Mouse (Mus musculus) heart, adult 2 months (tissue): ENCODE results near the gene Krtcap2. TPM values are rescaled to one million over a fixed set of nuclear protein-coding genes. Genes with fewer than 3 reads are reported as not detected.
A peak's percentile ranks its signal among the peaks of the same experiment; 100 is the strongest.

Experiments
- DNase-seq, 2 experiments: peaks; one replicate each; pipeline ENCODE4 v3.0.0; 2021
- H3K27ac ChIP-seq: fragments of 200-600 bp; 2 replicates; pipeline ENCODE4 v1.8.1; 2022
- H3K27me3 ChIP-seq: fragments of 200-500 bp; 2 replicates; pipeline ENCODE4 v1.6.1; 2012; ENCODE audit warnings: mild to moderate bottlenecking, low read length, inconsistent platforms, mixed read lengths; ENCODE audit not compliant: control insufficient read depth, insufficient read depth
- H3K36me3 ChIP-seq: fragments of 200-500 bp; 2 replicates; pipeline ENCODE4 v1.6.1; 2012; ENCODE audit warnings: low read length, inconsistent platforms; ENCODE audit not compliant: control insufficient read depth, insufficient read depth
- H3K4me1 ChIP-seq: fragments of 200-500 bp; 2 replicates; pipeline ENCODE4 v1.6.1; 2011; ENCODE audit warnings: low read length; ENCODE audit not compliant: control insufficient read depth, insufficient read depth
- H3K4me3 ChIP-seq: fragments of 200-600 bp; 2 replicates; pipeline ENCODE4 v1.8.1; 2022
- H3K79me2 ChIP-seq: fragments of 200-500 bp; replicated peaks from 2 replicates; pipeline ENCODE4 v1.6.1; 2012; ENCODE audit warnings: mild to moderate bottlenecking, inconsistent platforms, low read length, moderate library complexity, mixed read lengths; ENCODE audit not compliant: control insufficient read depth, insufficient read depth
- H3K9ac ChIP-seq: fragments of 200-500 bp; 2 replicates; pipeline ENCODE4 v1.6.1; 2012; ENCODE audit warnings: low read depth, mild to moderate bottlenecking, control low read depth, inconsistent platforms, low read length, mixed read lengths
- CTCF ChIP-seq: fragments of 200-600 bp; IDR thresholded peaks from 2 replicates; pipeline ENCODE4 v1.8.1; 2022; ENCODE audit warnings: antibody characterized with exemption, mild to moderate bottlenecking, moderate library complexity
- EP300 ChIP-seq: fragments of 200-500 bp; IDR thresholded peaks from 2 replicates; pipeline ENCODE4 v1.6.1; 2011; ENCODE audit warnings: low read depth, low read length, control low read depth; ENCODE audit not compliant: insufficient read depth
- POLR2A ChIP-seq: fragments of 200-500 bp; IDR thresholded peaks from 2 replicates; pipeline ENCODE4 v1.6.1; 2011; ENCODE audit warnings: mild to moderate bottlenecking, low read depth, low read length, control low read depth; ENCODE audit not compliant: insufficient read depth
- WGBS: fragments of 180-500 bp; shearing (Covaris S2); methylation state at CpG from one replicate; pipeline ENCODE4 v1.1.7; 2018; 5-methylcytosine and 5-hydroxymethylcytosine counted together
- intact Hi-C: fragments of 180-260 bp; cut with DNase I; formaldehyde crosslinking; loops from one replicate; pipeline ENCODE4 v1.15.1; 2025
- polyA plus RNA-seq: library from polyadenylated mRNA; depleted of rRNA; stranded (reverse); fragments of >200 nt; gene quantifications from 2 replicates; pipeline ENCODE4 v1.2.3, GENCODE M21; 2012
- total RNA-seq, 2 experiments: library from RNA; stranded (reverse); gene quantifications; 2 replicates each; pipeline ENCODE4 v1.2.3; 2021

The Krtcap2 gene
- total and polyA plus RNA-seq, 3 experiments: 80.7 to 116 (median 95.7) TPM

DNA sequence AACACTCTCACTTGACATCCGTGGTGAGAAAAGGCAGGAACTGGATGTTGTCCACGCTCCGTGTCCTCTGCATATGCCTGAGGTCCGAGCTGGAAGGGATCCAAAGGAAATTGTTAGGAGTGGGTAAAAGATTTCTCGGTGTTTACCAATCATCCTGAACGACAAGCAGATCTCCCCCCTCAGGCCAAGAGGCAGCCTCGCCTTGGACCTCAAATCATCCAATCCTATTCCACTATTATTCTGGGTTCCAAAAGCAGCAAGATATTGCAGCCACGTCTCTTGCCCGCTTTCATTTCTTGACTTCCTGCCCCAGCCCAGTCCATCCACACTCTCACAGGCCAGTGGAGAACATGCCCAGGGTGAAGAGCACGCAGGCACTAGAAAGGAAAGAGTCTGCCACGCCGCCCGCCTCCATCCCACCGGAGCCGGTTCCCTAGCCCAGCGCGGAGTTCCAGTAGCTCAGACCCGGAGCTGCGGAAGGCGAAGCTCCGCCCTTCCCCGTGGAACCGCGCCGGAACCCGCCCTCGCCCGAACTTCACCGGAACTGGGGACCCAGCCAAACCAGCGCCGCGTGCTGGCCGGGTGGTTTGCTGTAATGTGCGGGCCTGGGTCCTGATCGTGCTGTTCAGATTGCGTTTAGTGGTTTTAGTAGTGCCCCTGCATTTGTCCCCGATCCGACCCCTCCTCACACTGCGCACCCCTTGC lies 24.4 kb downstream of the Krtcap2 start, which contains the start of gene Slc50a1:
Gene Slc50a1 (minus strand): TSS at position 520 of the 705 bp plus-strand sequence.
- DNase-seq: peak; percentile 93 to 94
- Histone ChIP-seq H3K79me2 (peaks cover 2% of the 10 kb centered on the region), H3K27ac (peak within 1 kb of the TSS; percentile 86), H3K9ac (peak within 1 kb of the TSS; percentile 87), H3K27me3 (no peaks in the 10 kb centered on the region), H3K4me3 (peak within 1 kb of the TSS; percentile 71), H3K4me1 (peaks cover 19% of the 10 kb centered on the region), H3K36me3 (peaks cover 22% of the 10 kb centered on the region)
- TF ChIP-seq POLR2A (peak; percentile 89), CTCF (peak; percentile 73), EP300 (peak; percentile 52)
- 1% methylated on average over 39 of the region's 39 CpGs for WGBS
- intact Hi-C loops: loop anchor here (1.0 kb wide), 1 partner anchor 9 kb away; no protein-coding TSS in a partner anchor

- Histone ChIP-seq H3K9ac (no peak overlapping the region), H3K79me2 (peaks cover 2% of the 10 kb centered on the region), H3K4me1 (peaks cover 21% of the 10 kb centered on the region), H3K4me3 (peak overlapping the region; percentile 71), H3K36me3 (peaks cover 29% of the 10 kb centered on the region), H3K27me3 (no peaks in the 10 kb centered on the region), H3K27ac (peak overlapping the region; percentile 86)
- 0 out of 2 replicates have a peak, but pooled peaks have one; percentile 7 for TF ChIP-seq EP300
- no peak; the same call in 1 of the 2 replicates for TF ChIP-seq POLR2A
- WGBS: 32% methylated on average over 6 of the region's 6 CpGs
- intact Hi-C loops: loop anchor here (1.0 kb wide), 1 partner anchor 8 kb away; no protein-coding TSS in a partner anchor
- DNase-seq: peak; percentile 69 to 78
Observed at GRCm38 (mm10) chr3:89270891-89271290, 25.1 kb downstream of the Krtcap2 start.

DNA sequence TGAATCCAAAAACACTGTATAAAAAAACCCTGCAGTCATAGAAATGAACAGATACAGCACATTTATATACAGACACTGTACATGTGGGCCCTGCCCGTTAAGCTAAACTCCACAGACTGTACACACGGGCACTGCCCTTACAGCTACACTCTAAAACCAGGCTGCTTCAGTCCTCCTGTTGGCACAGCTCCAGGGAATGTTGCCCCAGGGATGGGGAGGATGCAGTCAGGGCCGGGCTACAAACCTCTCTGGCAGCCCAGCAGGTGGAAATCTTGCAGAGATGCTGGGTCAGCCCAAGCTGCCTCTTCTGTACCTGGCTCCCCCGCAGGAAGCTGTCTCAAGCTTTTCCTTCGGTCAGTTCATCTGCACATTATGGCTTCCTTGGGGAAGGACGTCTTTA lies 26.0 kb downstream of the Krtcap2 start:
- Histone ChIP-seq H3K4me1 (peaks cover 23% of the 10 kb centered on the region), H3K4me3 (no peak overlapping the region), H3K9ac (no peak overlapping the region), H3K27me3 (no peaks in the 10 kb centered on the region), H3K79me2 (no peaks in the 10 kb centered on the region; the same call in 1 of the 2 replicates), H3K36me3 (peaks cover 29% of the 10 kb centered on the region), H3K27ac (no peak overlapping the region)
- TF ChIP-seq EP300 (no peak), CTCF (no peak), POLR2A (no peak)
- intact Hi-C loops: no loop called here
- WGBS: 37% methylated on average over 6 of the region's 6 CpGs
- peak in 1 of 2 experiments; percentile 43 for DNase-seq

DNA sequence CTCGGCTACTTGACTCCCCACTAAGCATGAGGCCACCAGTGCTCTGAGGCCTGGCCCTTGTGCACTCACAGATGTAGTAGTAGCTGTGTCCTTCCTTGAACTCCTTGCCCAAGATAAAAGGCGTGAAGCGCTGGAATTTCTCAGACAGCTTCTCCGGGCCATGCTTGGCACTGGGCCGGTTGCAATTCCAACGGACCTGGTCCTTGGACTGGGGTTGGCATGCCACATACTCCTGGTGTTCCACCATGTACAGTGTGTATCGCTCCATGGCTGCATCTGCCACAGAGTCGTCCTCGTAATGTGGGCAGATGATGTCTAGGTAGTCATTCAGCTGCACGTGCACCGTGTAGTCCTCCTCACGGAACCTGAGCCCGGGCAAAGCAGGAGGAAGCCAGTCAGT lies 30.3 kb downstream of the Krtcap2 start:
- WGBS: 51% methylated on average over 13 of the region's 13 CpGs
- H3K4me3 ChIP-seq: peak overlapping the region; percentile 84
- DNase-seq: no peak
- H3K27ac ChIP-seq: peak overlapping the region; percentile 99
- H3K4me1 ChIP-seq: peaks cover 13% of the 10 kb centered on the region
- no peaks in the 10 kb centered on the region for H3K27me3 ChIP-seq
- peaks cover 26% of the 10 kb centered on the region for H3K36me3 ChIP-seq
- intact Hi-C loops: loop anchor here (2.0 kb wide), 1 partner anchor 13 kb away; no protein-coding TSS in a partner anchor
- no peak for TF ChIP-seq POLR2A
- no peak for TF ChIP-seq CTCF
- TF ChIP-seq EP300: no peak
- no peak overlapping the region for H3K9ac ChIP-seq
- no peaks in the 10 kb centered on the region for H3K79me2 ChIP-seq

- Histone ChIP-seq H3K27me3 (no peaks in the 10 kb centered on the region), H3K36me3 (peaks cover 18% of the 10 kb centered on the region), H3K79me2 (no peaks in the 10 kb centered on the region), H3K27ac (peak overlapping the region; percentile 99), H3K4me1 (peaks cover 15% of the 10 kb centered on the region), H3K4me3 (peak overlapping the region; percentile 84), H3K9ac (peak overlapping the region; percentile 58)
- 19% methylated on average over 14 of the region's 14 CpGs for WGBS
- no peak for TF ChIP-seq EP300
- peak; percentile 45 for TF ChIP-seq POLR2A
- peak; percentile 64 to 74 for DNase-seq
- intact Hi-C loops: loop anchor here (1.0 to 2.0 kb wide), 3 partner anchors 15 to 71 kb away; partner anchors contain the start of gene Adam15
Observed at GRCm38 (mm10) chr3:89277281-89278021, 31.7 kb downstream of the Krtcap2 start.
